Mouse (Mus musculus): ENCODE measurements around the gene 1700025G04Rik.

1700025G04Rik gene

GRCm38 (mm10) chr1:152076222-152076845, 13.6 kb downstream of the 1700025G04Rik start:
- DNase-seq (ENCODE audit: low spot score in 2 of 2): no peak

GRCm38 (mm10) chr1:152075725-152076124, 14.2 kb downstream of the 1700025G04Rik start:
- no peak for DNase-seq (ENCODE audit: low spot score in 2 of 2)

- no peak for DNase-seq (ENCODE audit: low spot score in 2 of 2)
These were observed 19.5 kb downstream of the 1700025G04Rik start for GRCm38 (mm10) chr1:152070441-152070840.

GRCm38 (mm10) chr1:152069745-152070144, 20.2 kb downstream of the 1700025G04Rik start:
- DNase-seq (ENCODE audit: low spot score in 2 of 2): no peak

- no peak for DNase-seq (ENCODE audit: low spot score in 2 of 2)
These were observed 22.0 kb downstream of the 1700025G04Rik start for GRCm38 (mm10) chr1:152067919-152068318.

- no peak for DNase-seq (ENCODE audit: low spot score in 2 of 2)
These were observed 24.4 kb downstream of the 1700025G04Rik start for GRCm38 (mm10) chr1:152065527-152065926.

GRCm38 (mm10) chr1:152063357-152064145, 26.4 kb downstream of the 1700025G04Rik start:
- DNase-seq (ENCODE audit: low spot score in 2 of 2): no peak

- no peak for DNase-seq (ENCODE audit: low spot score in 2 of 2)
These were observed 28.2 kb downstream of the 1700025G04Rik start for GRCm38 (mm10) chr1:152061745-152062144.

GRCm38 (mm10) chr1:152060265-152060664, 29.7 kb downstream of the 1700025G04Rik start:
- no peak for DNase-seq (ENCODE audit: low spot score in 2 of 2)

GRCm38 (mm10) chr1:152058776-152059175, 31.1 kb downstream of the 1700025G04Rik start:
- no peak for DNase-seq (ENCODE audit: low spot score in 2 of 2)

GRCm38 (mm10) chr1:152053112-152053511, 36.8 kb downstream of the 1700025G04Rik start:
- no peak for DNase-seq (ENCODE audit: low spot score in 2 of 2)

GRCm38 (mm10) chr1:152051858-152052257, 38.1 kb downstream of the 1700025G04Rik start:
- no peak for DNase-seq (ENCODE audit: low spot score in 2 of 2)

GRCm38 (mm10) chr1:152050037-152050436, 39.9 kb downstream of the 1700025G04Rik start:
- DNase-seq (ENCODE audit: low spot score in 2 of 2): no peak

GRCm38 (mm10) chr1:152048291-152048690, 41.6 kb downstream of the 1700025G04Rik start:
- DNase-seq (ENCODE audit: low spot score in 2 of 2): no peak

- DNase-seq (ENCODE audit: low spot score in 2 of 2): no peak
These were observed 42.5 kb downstream of the 1700025G04Rik start for GRCm38 (mm10) chr1:152047416-152047815.

- DNase-seq (ENCODE audit: low spot score in 2 of 2): no peak
These were observed 46.5 kb downstream of the 1700025G04Rik start for GRCm38 (mm10) chr1:152043453-152043852.

GRCm38 (mm10) chr1:152042409-152042808, 47.5 kb downstream of the 1700025G04Rik start:
- DNase-seq (ENCODE audit: low spot score in 2 of 2): no peak

GRCm38 (mm10) chr1:152041005-152041404, 48.9 kb downstream of the 1700025G04Rik start:
- DNase-seq (ENCODE audit: low spot score in 2 of 2): no peak

GRCm38 (mm10) chr1:152040053-152040452, 49.9 kb downstream of the 1700025G04Rik start:
- no peak for DNase-seq (ENCODE audit: low spot score in 2 of 2)

GRCm38 (mm10) chr1:152039588-152039987, 50.3 kb downstream of the 1700025G04Rik start:
- DNase-seq (ENCODE audit: low spot score in 2 of 2): no peak

- no peak for DNase-seq (ENCODE audit: low spot score in 2 of 2)
These were observed 51.8 kb downstream of the 1700025G04Rik start for GRCm38 (mm10) chr1:152038086-152038485.

- no peak for DNase-seq (ENCODE audit: low spot score in 2 of 2)
These were observed 52.3 kb downstream of the 1700025G04Rik start for GRCm38 (mm10) chr1:152037589-152037988.

- DNase-seq (ENCODE audit: low spot score in 2 of 2): no peak
These were observed 55.2 kb downstream of the 1700025G04Rik start for GRCm38 (mm10) chr1:152034766-152035165.
